Mouse (Mus musculus) ES-Bruce4 (cell line): ENCODE results near the gene Nmnat2. TPM values are rescaled to one million over a fixed set of nuclear protein-coding genes. Genes with fewer than 3 reads are reported as not detected.

ENCODE experiments used
- H3K27ac ChIP-seq: 2 replicates; pipeline ENCODE4 v1.5.1; 2012; ENCODE audit warnings: low read length, inconsistent platforms; ENCODE audit not compliant: insufficient read depth
- H3K27me3 ChIP-seq: 2 replicates; pipeline ENCODE4 v1.6.1; 2012; ENCODE audit warnings: mild to moderate bottlenecking, low read length, inconsistent platforms; ENCODE audit not compliant: control insufficient read depth, poor library complexity, insufficient read depth, severe bottlenecking
- H3K36me3 ChIP-seq: 2 replicates; pipeline ENCODE4 v1.6.1; 2012; ENCODE audit warnings: inconsistent platforms, mild to moderate bottlenecking, low read length, moderate library complexity; ENCODE audit not compliant: control insufficient read depth, poor library complexity, insufficient read depth, severe bottlenecking
- H3K4me1 ChIP-seq: one replicate; pipeline ENCODE4 v1.8.1; 2011; ENCODE audit warnings: low read length; ENCODE audit not compliant: control insufficient read depth, insufficient read depth
- H3K4me3 ChIP-seq: 2 replicates; pipeline ENCODE4 v1.5.1; 2011; ENCODE audit warnings: low read depth, mild to moderate bottlenecking, low read length
- H3K9ac ChIP-seq: 2 replicates; pipeline ENCODE4 v1.6.1; 2012; ENCODE audit warnings: low read depth, mild to moderate bottlenecking, inconsistent platforms; ENCODE audit not compliant: poor library complexity, severe bottlenecking
- H3K9me3 ChIP-seq: replicated peaks from 2 replicates; pipeline ENCODE4 v1.6.1; 2012; ENCODE audit warnings: mild to moderate bottlenecking, low read length, inconsistent platforms; ENCODE audit not compliant: control insufficient read depth, poor library complexity, insufficient read depth, severe bottlenecking
- CTCF ChIP-seq: IDR thresholded peaks from one replicate; pipeline ENCODE4 v1.8.1; 2011; ENCODE audit warnings: low read depth, low read length
- EP300 ChIP-seq: IDR thresholded peaks from 2 replicates; pipeline ENCODE4 v1.6.1; 2011; ENCODE audit warnings: low read depth, low read length; ENCODE audit not compliant: insufficient read depth
- POLR2A ChIP-seq: IDR thresholded peaks from one replicate; pipeline ENCODE4 v1.8.1; 2011; ENCODE audit warnings: low read length; ENCODE audit not compliant: insufficient read depth
- polyA plus RNA-seq: library from polyadenylated mRNA; stranded (reverse); fragments of >200 nt; gene quantifications from 2 replicates; pipeline ENCODE4 v1.2.4, GENCODE M21; 2011; ENCODE audit warnings: low read depth; ENCODE audit not compliant: missing spikeins, insufficient read depth, insufficient read length

Gene Nmnat2
- polyA plus RNA-seq, 1 experiment, result 35.6 TPM

- Histone ChIP-seq H3K36me3 (no peaks in the 10 kb centered on the region), H3K9ac (no peak overlapping the region), H3K9me3 (peaks cover 26% of the 10 kb centered on the region), H3K27ac (no peak overlapping the region), H3K27me3 (no peaks in the 10 kb centered on the region), H3K4me3 (no peak overlapping the region), H3K4me1 (peaks cover 8% of the 10 kb centered on the region)
- no peak for TF ChIP-seq CTCF
- TF ChIP-seq EP300, result no peak
- no peak for TF ChIP-seq POLR2A
Observed at GRCm38 (mm10) chr1:152972957-152973356, 18.2 kb downstream of the Nmnat2 start.

GRCm38 (mm10) chr1:152973421-152973820, 18.6 kb downstream of the Nmnat2 start:
- TF ChIP-seq POLR2A (no peak), CTCF (no peak), EP300 (no peak)
- Histone ChIP-seq H3K4me1 (peaks cover 8% of the 10 kb centered on the region), H3K36me3 (no peaks in the 10 kb centered on the region), H3K4me3 (no peak overlapping the region), H3K9me3 (peaks cover 26% of the 10 kb centered on the region), H3K27ac (no peak overlapping the region; the same call in 1 of the 2 replicates), H3K27me3 (no peaks in the 10 kb centered on the region), H3K9ac (no peak overlapping the region)

- peaks cover 26% of the 10 kb centered on the region for H3K9me3 ChIP-seq
- no peak overlapping the region for H3K9ac ChIP-seq
- TF ChIP-seq POLR2A, result no peak
- TF ChIP-seq CTCF, result no peak
- no peak for TF ChIP-seq EP300
- H3K27me3 ChIP-seq, result no peaks in the 10 kb centered on the region
- no peak overlapping the region for H3K4me3 ChIP-seq
- H3K4me1 ChIP-seq, result peaks cover 8% of the 10 kb centered on the region
- no peaks in the 10 kb centered on the region for H3K36me3 ChIP-seq
- H3K27ac ChIP-seq, result no peak overlapping the region
Observed at GRCm38 (mm10) chr1:152973861-152974260, 19.1 kb downstream of the Nmnat2 start.

- Histone ChIP-seq H3K27ac (no peak overlapping the region), H3K9ac (no peak overlapping the region), H3K36me3 (no peaks in the 10 kb centered on the region), H3K27me3 (no peaks in the 10 kb centered on the region), H3K4me1 (peaks cover 8% of the 10 kb centered on the region), H3K9me3 (peaks cover 26% of the 10 kb centered on the region), H3K4me3 (no peak overlapping the region)
- no peak for TF ChIP-seq CTCF
- TF ChIP-seq EP300, result no peak
- no peak for TF ChIP-seq POLR2A
Observed at GRCm38 (mm10) chr1:152975144-152975543, 20.4 kb downstream of the Nmnat2 start.

- Histone ChIP-seq H3K36me3 (no peaks in the 10 kb centered on the region), H3K27me3 (no peaks in the 10 kb centered on the region), H3K9me3 (peaks cover 26% of the 10 kb centered on the region), H3K27ac (no peak overlapping the region), H3K9ac (no peak overlapping the region), H3K4me3 (no peak overlapping the region), H3K4me1 (peaks cover 2% of the 10 kb centered on the region)
- TF ChIP-seq EP300, result no peak
- TF ChIP-seq CTCF, result no peak
- no peak for TF ChIP-seq POLR2A
Observed at GRCm38 (mm10) chr1:152978700-152979099, 23.9 kb downstream of the Nmnat2 start.

GRCm38 (mm10) chr1:152983416-152983815, 28.6 kb downstream of the Nmnat2 start:
- Histone ChIP-seq H3K9me3 (peaks cover 5% of the 10 kb centered on the region; the same call in 1 of the 2 replicates), H3K36me3 (no peaks in the 10 kb centered on the region), H3K27me3 (no peaks in the 10 kb centered on the region), H3K27ac (no peak overlapping the region), H3K4me1 (no peaks in the 10 kb centered on the region), H3K4me3 (no peak overlapping the region), H3K9ac (no peak overlapping the region)
- TF ChIP-seq EP300 (no peak), POLR2A (no peak), CTCF (no peak)
